Comparison of ENCODE assay signal across 8 mouse cellular contexts in genomic region chr11:32384135-32384801, GRCm38 (mm10). TPM values are rescaled to one million over a fixed set of nuclear protein-coding genes. Genes with fewer than 3 reads are reported as not detected.
A peak's percentile ranks its signal among the peaks of the same experiment; 100 is the strongest.
DNase-seq lines count a peak whose midpoint lies in the region; ATAC-seq lines count a peak whose summit lies in the region.

No protein-coding gene starts in this region.

- ATAC-seq in neural tube, embryonic 11.5 days (ENCODE audit: insufficient read depth, low FRiP score, low TSS enrichment) = peak; percentile 32; the same call in 1 of the 2 replicates
- ATAC-seq in limb, embryonic 15.5 days (ENCODE audit: insufficient number of reproducible peaks, low FRiP score, low TSS enrichment, low read depth) = no peak

- H3K9ac ChIP-seq in neural tube, embryonic 11.5 days (ENCODE audit: low read length) = peak overlapping the region; percentile 27; the same call in 1 of the 2 replicates
- no peak overlapping the region for H3K9ac ChIP-seq in limb, embryonic 15.5 days

- H3K27me3 ChIP-seq in neural tube, embryonic 11.5 days (ENCODE audit: control insufficient read depth, insufficient read depth, low read length) = no peaks in the 10 kb centered on the region
- no peaks in the 10 kb centered on the region for H3K27me3 ChIP-seq in limb, embryonic 15.5 days

- no peak overlapping the region for H3K4me2 ChIP-seq in neural tube, embryonic 11.5 days (ENCODE audit: low read depth)
- 0 out of 2 replicates have a peak overlapping the region, but pooled peaks have one; percentile 12 for H3K4me2 ChIP-seq in limb, embryonic 15.5 days

- H3K4me1 ChIP-seq in neural tube, embryonic 11.5 days (ENCODE audit: control insufficient read depth, insufficient read depth, low read length) = peaks cover 12% of the 10 kb centered on the region
- H3K4me1 ChIP-seq in limb, embryonic 15.5 days = peaks cover 30% of the 10 kb centered on the region

- no peaks in the 10 kb centered on the region for H3K36me3 ChIP-seq in neural tube, embryonic 11.5 days (ENCODE audit: control insufficient read depth, insufficient read depth, low read length)
- peaks cover 48% of the 10 kb centered on the region for H3K36me3 ChIP-seq in limb, embryonic 15.5 days

- DNase-seq in embryo, embryonic 10 days (ENCODE audit: low spot score) = peak; percentile 23
- DNase-seq in embryo, embryonic 9.5 days (ENCODE audit: extremely low spot score) = no peak
- no peak for DNase-seq in neural tube, embryonic 11.5 days (ENCODE audit: low spot score)
- no peak for DNase-seq in neural tube, embryonic 10.5 days (ENCODE audit: extremely low spot score, low spot score)
- DNase-seq in cerebellum, adult 8-10 months = no peak
- DNase-seq in cerebellum, postnatal 14 days = no peak
- no peak for DNase-seq in testis, postnatal 14 days (ENCODE audit: low spot score)

- WGBS in neural tube, embryonic 11.5 days = 57% methylated on average over 7 of the region's 7 CpGs
- 69% methylated on average over 7 of the region's 7 CpGs for WGBS in limb, embryonic 15.5 days

- no peak overlapping the region for H3K4me3 ChIP-seq in neural tube, embryonic 11.5 days (ENCODE audit: low read depth, low read length)
- H3K4me3 ChIP-seq in limb, embryonic 15.5 days = no peak overlapping the region

- peak overlapping the region; percentile 80 for H3K27ac ChIP-seq in neural tube, embryonic 11.5 days (ENCODE audit: low read depth, low read length)
- peak overlapping the region; percentile 94 for H3K27ac ChIP-seq in limb, embryonic 15.5 days

- H3K9me3 ChIP-seq in neural tube, embryonic 11.5 days (ENCODE audit: control insufficient read depth, low read length) = no peaks in the 10 kb centered on the region
- H3K9me3 ChIP-seq in limb, embryonic 15.5 days = no peaks in the 10 kb centered on the region

RNA-seq across cellular contexts. Expression of gene Sh3pxd2b, which starts 36.6 kb away (rescaled TPM):
- 23.7 TPM in 2 replicates for polyA plus RNA-seq in neural tube, embryonic 11.5 days (2014; fragmentation: Nextera tagmentation; extraction: Ambion mirVana)
- polyA plus RNA-seq in limb, embryonic 15.5 days (2015; fragmentation: Nextera tagmentation; extraction: Ambion mirVana) = 28.4 and 28.6 TPM in 2 replicates
